Mouse (Mus musculus) kidney, adult 2 months (tissue): ENCODE results near the gene Emc9. TPM values are rescaled to one million over a fixed set of nuclear protein-coding genes. Genes with fewer than 3 reads are reported as not detected.
A peak's percentile ranks its signal among the peaks of the same experiment; 100 is the strongest.

Experiments used
- DNase-seq: peaks from one replicate; pipeline ENCODE4 v3.0.0; 2021
- H3K27ac ChIP-seq: fragments of 200-500 bp; 2 replicates; pipeline ENCODE4 v1.5.1; 2012; ENCODE audit warnings: low read depth, low read length, control low read depth, inconsistent platforms; ENCODE audit not compliant: insufficient read depth
- H3K27me3 ChIP-seq: fragments of 200-500 bp; replicated peaks from 2 replicates; pipeline ENCODE4 v1.6.1; 2012; ENCODE audit warnings: mild to moderate bottlenecking, moderate library complexity, low read length, inconsistent platforms; ENCODE audit not compliant: control insufficient read depth, insufficient read depth
- H3K36me3 ChIP-seq: fragments of 200-500 bp; 2 replicates; pipeline ENCODE4 v1.6.1; 2012; ENCODE audit warnings: mild to moderate bottlenecking, moderate library complexity, low read length, inconsistent platforms; ENCODE audit not compliant: control insufficient read depth, insufficient read depth
- H3K4me1 ChIP-seq: fragments of 200-500 bp; 2 replicates; pipeline ENCODE4 v1.6.1; 2011; ENCODE audit warnings: low read length; ENCODE audit not compliant: control insufficient read depth, insufficient read depth
- H3K4me3 ChIP-seq: fragments of 200-500 bp; 2 replicates; pipeline ENCODE4 v1.5.1; 2011; ENCODE audit warnings: mild to moderate bottlenecking, low read depth, low read length, control low read depth; ENCODE audit not compliant: insufficient read depth
- CTCF ChIP-seq: fragments of 200-500 bp; conservative IDR thresholded peaks from 2 replicates; pipeline ENCODE4 v1.5.1; 2011; ENCODE audit warnings: low read depth, mild to moderate bottlenecking, control low read depth, low read length, moderate library complexity, mixed read lengths; ENCODE audit not compliant: insufficient read depth, insufficient read length
- POLR2A ChIP-seq: fragments of 200-500 bp; IDR thresholded peaks from one replicate; pipeline ENCODE4 v1.6.1; 2011; ENCODE audit warnings: low read depth, low read length, control low read depth
- WGBS: fragments of 180-500 bp; shearing (Covaris S2); methylation state at CpG from one replicate; pipeline ENCODE4 v1.1.7; 2018; 5-methylcytosine and 5-hydroxymethylcytosine counted together
- polyA plus RNA-seq: library from polyadenylated mRNA; depleted of rRNA; stranded (reverse); fragments of >200 nt; gene quantifications from 2 replicates; pipeline ENCODE4 v1.2.3, GENCODE M21; 2012

Gene Emc9
- polyA plus RNA-seq, 1 experiment = 21.9 TPM

DNA sequence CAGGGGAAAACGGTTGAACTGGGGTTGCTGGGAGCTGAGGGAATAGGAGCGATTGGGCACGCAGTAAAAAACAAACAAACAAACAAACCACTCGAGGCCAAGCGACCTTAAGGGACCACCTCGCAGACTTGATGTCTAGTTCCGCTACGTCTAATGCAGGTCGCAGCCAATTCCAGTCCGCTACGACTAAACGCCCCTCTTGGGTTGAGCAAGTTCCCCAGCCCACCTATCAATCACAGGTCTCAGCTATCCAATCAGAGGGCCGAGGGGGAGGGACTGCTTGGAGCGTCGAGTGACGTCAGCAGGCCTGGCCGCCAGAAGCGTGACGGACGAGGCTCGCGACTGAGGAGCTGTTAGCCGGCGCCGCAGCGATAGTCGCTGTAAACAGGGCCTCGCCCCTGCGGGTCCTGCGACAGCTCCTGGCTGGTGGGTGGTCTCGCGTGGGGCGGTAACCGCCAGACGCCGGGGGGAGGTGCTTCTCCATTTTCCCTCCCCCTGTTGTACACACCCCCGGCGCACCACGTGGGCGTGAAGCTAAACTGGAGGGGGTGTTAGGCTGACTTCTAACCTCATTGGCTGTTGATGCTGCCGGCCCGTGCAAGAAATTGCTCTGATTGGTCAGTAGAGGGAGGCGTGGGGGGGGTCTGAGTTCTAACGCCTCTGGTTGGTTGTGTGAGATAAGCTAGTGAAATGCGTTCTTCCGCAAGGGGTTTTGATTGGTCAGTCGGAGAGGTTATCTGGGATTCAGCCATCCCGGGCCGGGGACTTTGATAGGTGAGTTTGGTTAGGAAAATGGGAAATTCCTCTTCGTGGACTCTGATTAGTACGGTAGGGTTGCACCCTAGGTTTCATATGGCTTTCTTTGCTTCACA lies 24.7 kb downstream of the Emc9 start, which contains the start of gene A730061H03Rik:
Gene A730061H03Rik, minus strand, starts transcription at position 205 of the 872 bp plus-strand sequence.
- Histone ChIP-seq H3K4me1 (peaks cover 12% of the 10 kb centered on the region), H3K27me3 (no peaks in the 10 kb centered on the region), H3K27ac (peak within 1 kb of the TSS; percentile 98), H3K36me3 (peaks cover under 1% of the 10 kb centered on the region; the same call in 1 of the 2 replicates), H3K4me3 (peak within 1 kb of the TSS; percentile 79)
- under 1% methylated on average over 51 of the region's 51 CpGs for WGBS
- DNase-seq = peak; percentile 100
- TF ChIP-seq CTCF (no peak), POLR2A (peak; percentile 79)

DNA sequence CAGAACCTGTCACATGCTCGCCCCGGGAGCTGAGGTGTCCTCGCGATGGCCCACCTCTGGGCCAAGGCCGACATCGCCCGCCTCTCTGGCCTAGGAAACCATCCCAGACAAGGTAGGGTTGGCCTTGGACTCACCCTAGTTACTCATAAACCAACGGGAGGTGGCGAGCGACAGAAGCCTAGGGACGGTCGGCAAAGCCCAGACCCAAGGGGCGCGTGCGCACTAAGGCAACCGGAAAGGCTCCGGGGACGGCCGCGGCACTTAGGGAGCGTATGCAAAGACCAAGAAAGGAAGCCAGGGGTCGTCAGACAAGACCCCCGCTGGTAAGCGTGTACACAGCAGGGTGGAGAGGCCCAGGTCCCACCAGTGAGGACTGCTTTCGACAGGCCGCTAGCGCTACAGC lies 25.3 kb downstream of the Emc9 start, which contains the start of gene Dcaf11:
Gene Dcaf11, plus strand, starts transcription at position 208 of the 403 bp plus-strand sequence.
- WGBS = under 1% methylated on average over 27 of the region's 27 CpGs
- Histone ChIP-seq H3K36me3 (no peaks in the 10 kb centered on the region; the same call in 1 of the 2 replicates), H3K4me3 (peak within 1 kb of the TSS; percentile 79), H3K27me3 (no peaks in the 10 kb centered on the region), H3K4me1 (peaks cover 12% of the 10 kb centered on the region), H3K27ac (peak within 1 kb of the TSS; percentile 98)
- DNase-seq = peak; percentile 97
- TF ChIP-seq POLR2A (peak; percentile 91), CTCF (0 out of 2 replicates have a peak, but pooled peaks have one; percentile 8)

DNA sequence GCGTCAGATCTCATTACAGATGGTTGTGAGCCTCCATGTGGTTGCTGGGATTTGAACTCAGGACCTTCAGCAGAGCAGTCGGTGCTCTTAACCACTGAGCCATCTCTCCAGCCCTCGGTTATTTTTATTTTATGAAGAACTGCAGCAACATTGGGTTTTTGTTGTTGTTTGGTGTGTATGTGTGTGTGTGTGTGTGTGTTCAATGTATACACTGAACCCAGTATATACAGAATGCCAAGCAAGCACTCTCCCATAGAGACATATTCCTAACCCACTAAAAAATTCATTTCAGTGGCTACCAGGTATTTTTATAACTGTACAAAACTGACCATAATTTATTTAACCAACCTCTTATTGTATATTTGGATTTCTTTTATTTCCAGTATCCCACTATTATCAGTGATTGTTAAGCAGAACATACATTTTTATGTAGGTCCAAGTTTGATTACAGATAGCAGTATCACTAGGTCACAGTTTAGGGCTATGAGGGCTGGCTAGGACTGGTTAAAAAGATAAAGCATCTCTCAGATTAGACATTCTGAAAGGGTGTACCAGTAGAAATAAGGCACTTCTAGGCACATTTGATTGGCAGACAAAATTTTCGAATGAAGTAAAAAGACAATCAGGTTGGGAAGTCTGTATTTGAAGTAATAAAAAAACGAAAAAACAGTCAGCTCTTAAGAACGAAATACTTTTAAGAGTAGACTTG lies 26.2 kb downstream of the Emc9 start:
- no peak overlapping the region for H3K27ac ChIP-seq
- no peaks in the 10 kb centered on the region; the same call in 1 of the 2 replicates for H3K36me3 ChIP-seq
- peaks cover 12% of the 10 kb centered on the region for H3K4me1 ChIP-seq
- no peak overlapping the region for H3K4me3 ChIP-seq
- WGBS = 50% methylated on average over 6 of the region's 6 CpGs
- TF ChIP-seq POLR2A (no peak), CTCF (no peak)
- no peak for DNase-seq
- no peaks in the 10 kb centered on the region for H3K27me3 ChIP-seq

DNA sequence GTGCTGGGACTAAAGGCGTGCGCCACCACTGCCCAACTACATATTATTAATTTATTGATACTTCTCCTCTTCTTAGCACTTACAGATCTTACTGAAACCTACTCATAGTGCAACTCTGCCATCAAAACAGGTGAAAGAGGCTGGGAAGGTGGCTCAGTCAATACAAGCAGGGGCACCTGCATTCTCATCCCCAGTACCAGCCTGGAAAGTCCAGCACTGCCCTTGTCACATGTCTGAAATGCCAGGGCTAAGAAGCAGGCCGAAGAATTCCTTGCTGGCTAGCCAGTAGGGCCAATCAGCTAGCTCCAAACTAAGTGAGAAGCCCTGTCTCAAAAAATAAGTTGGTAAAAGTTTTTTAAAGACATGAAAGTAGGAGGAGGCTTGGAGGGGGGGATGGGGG lies 27.5 kb downstream of the Emc9 start:
- 74% methylated on average over 3 of the region's 3 CpGs for WGBS
- Histone ChIP-seq H3K27me3 (no peaks in the 10 kb centered on the region), H3K36me3 (no peaks in the 10 kb centered on the region), H3K4me1 (peaks cover 12% of the 10 kb centered on the region), H3K4me3 (no peak overlapping the region), H3K27ac (peak overlapping the region; percentile 91)
- TF ChIP-seq POLR2A = no peak
- TF ChIP-seq CTCF = no peak
- DNase-seq = peak; percentile 54

DNA sequence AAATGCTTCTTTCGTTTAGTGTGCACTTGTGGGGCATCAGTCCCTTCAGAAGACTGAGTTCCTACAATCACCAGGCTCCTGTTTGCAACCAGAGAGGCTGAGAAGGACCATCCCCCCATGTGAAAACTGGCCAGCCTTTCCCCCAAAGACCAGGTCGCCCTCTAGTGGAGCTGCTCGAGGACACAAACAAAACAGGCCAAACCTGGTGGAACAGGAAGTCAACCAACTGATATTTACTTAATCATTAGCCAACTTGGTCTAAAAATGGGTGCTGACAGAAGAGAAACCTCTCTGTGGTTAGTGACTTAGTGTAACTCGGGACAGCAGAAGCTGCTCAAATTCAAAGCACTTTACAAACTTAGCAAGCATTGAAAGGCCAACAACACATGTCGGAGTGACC lies 28.1 kb downstream of the Emc9 start:
- WGBS = 11% methylated on average over 5 of the region's 5 CpGs

DNA sequence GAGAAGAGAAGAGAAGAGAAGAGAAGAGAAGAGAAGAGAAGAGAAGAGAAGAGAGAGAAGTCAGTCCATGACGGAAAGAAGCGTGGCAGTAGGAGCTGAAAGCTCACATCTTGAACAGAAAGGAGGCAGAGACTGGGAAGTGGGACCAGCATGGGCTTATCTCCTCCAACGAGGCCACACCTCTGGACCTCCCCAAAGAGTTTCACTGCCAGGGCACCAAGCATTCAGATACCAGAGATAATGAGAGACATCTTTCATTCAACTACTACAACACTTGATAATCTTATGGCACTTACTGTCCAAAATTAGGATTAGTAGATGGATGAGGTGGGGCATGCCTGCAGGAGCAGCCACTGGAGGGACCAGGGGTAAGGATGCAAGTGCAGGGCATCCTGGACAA lies 29.3 kb downstream of the Emc9 start:
- WGBS = 87% methylated on average over 3 of the region's 3 CpGs
- no peaks in the 10 kb centered on the region for H3K36me3 ChIP-seq
- peaks cover 4% of the 10 kb centered on the region for H3K4me1 ChIP-seq
- no peak for DNase-seq
- H3K27ac ChIP-seq = no peak overlapping the region
- no peaks in the 10 kb centered on the region for H3K27me3 ChIP-seq
- TF ChIP-seq CTCF (no peak), POLR2A (no peak)
- no peak overlapping the region for H3K4me3 ChIP-seq

More for the DNA sequence above, 28.1 kb downstream of the Emc9 start:
- Histone ChIP-seq H3K27me3 (no peaks in the 10 kb centered on the region), H3K4me1 (peaks cover 12% of the 10 kb centered on the region), H3K4me3 (no peak overlapping the region), H3K27ac (peak overlapping the region; percentile 91), H3K36me3 (no peaks in the 10 kb centered on the region)
- peak; percentile 93 for DNase-seq
- TF ChIP-seq POLR2A (no peak), CTCF (peak; percentile 96)

DNA sequence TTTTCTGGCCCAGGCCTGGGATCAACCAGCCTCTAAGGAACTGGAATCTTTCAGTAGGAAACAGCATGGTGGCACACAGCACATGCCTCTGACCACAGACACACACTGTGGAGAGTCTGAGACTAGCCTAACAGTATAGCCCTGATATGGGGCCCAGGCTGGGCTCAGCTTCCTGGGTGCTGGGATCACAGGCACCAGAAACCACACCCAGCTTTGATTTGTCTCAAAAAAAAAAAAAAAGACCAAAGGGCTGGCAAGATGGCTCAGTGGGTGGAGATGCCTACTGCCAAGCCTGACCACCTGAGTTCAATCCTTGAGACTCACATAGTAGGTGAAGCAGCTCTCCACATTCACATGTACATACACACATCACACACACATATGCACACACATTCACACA lies 30.5 kb downstream of the Emc9 start:
- DNase-seq = no peak
- no peak for TF ChIP-seq POLR2A
- TF ChIP-seq CTCF = no peak
- H3K4me1 ChIP-seq = peaks cover 4% of the 10 kb centered on the region
- H3K27ac ChIP-seq = no peak overlapping the region
- no peaks in the 10 kb centered on the region for H3K27me3 ChIP-seq
- H3K4me3 ChIP-seq = no peak overlapping the region
- H3K36me3 ChIP-seq = no peaks in the 10 kb centered on the region
